Mouse (Mus musculus): ENCODE data around the gene Gpr18.

The Gpr18 gene

GRCm38 (mm10) chr14:121915621-121916020 lies at the start of gene Gpr18:
Gene Gpr18, minus strand, starts transcription at chr14:121915781.
- in situ Hi-C loops (cut with MboI, MseI): no loop called here

- in situ Hi-C loops (cut with MboI, MseI): no loop called here
Measured at GRCm38 (mm10) chr14:121964990-121965389, 49.4 kb upstream of the Gpr18 start, which contains the start of gene Gpr183. Gene Gpr183, minus strand, starts transcription at chr14:121965195.

GRCm38 (mm10) chr14:121963942-121964335 lies 48.4 kb upstream of the Gpr18 start:
- in situ Hi-C loops (cut with MboI, MseI): no loop called here

- in situ Hi-C loops (cut with MboI, MseI): no loop called here
Measured at GRCm38 (mm10) chr14:121963251-121963941, 47.8 kb upstream of the Gpr18 start.

GRCm38 (mm10) chr14:121962128-121962890 lies 46.7 kb upstream of the Gpr18 start:
- in situ Hi-C loops (cut with MboI, MseI): no loop called here

- in situ Hi-C loops (cut with MboI, MseI): no loop called here
Measured at GRCm38 (mm10) chr14:121961496-121962127, 46.0 kb upstream of the Gpr18 start.

GRCm38 (mm10) chr14:121960997-121961396 lies 45.4 kb upstream of the Gpr18 start:
- in situ Hi-C loops (cut with MboI, MseI): no loop called here

- in situ Hi-C loops (cut with MboI, MseI): no loop called here
Measured at GRCm38 (mm10) chr14:121960531-121960930, 45.0 kb upstream of the Gpr18 start.

GRCm38 (mm10) chr14:121960031-121960430 lies 44.5 kb upstream of the Gpr18 start:
- in situ Hi-C loops (cut with MboI, MseI): no loop called here

GRCm38 (mm10) chr14:121959538-121959980 lies 44.0 kb upstream of the Gpr18 start:
- in situ Hi-C loops (cut with MboI, MseI): loop anchor here (10.0 kb wide), 1 partner anchor 95 kb away; no protein-coding TSS in a partner anchor

GRCm38 (mm10) chr14:121958751-121959537 lies 43.4 kb upstream of the Gpr18 start:
- in situ Hi-C loops (cut with MboI, MseI): loop anchor here (10.0 kb wide), 1 partner anchor 96 kb away; no protein-coding TSS in a partner anchor

GRCm38 (mm10) chr14:121958041-121958750 lies 42.6 kb upstream of the Gpr18 start:
- in situ Hi-C loops (cut with MboI, MseI): loop anchor here (10.0 kb wide), 1 partner anchor 97 kb away; no protein-coding TSS in a partner anchor

- in situ Hi-C loops (cut with MboI, MseI): loop anchor here (10.0 kb wide), 1 partner anchor 97 kb away; no protein-coding TSS in a partner anchor
Measured at GRCm38 (mm10) chr14:121957176-121957871, 41.7 kb upstream of the Gpr18 start.

- in situ Hi-C loops (cut with MboI, MseI): loop anchor here (10.0 kb wide), 1 partner anchor 99 kb away; no protein-coding TSS in a partner anchor
Measured at GRCm38 (mm10) chr14:121956291-121956690, 40.7 kb upstream of the Gpr18 start.

- in situ Hi-C loops (cut with MboI, MseI): loop anchor here (10.0 kb wide), 1 partner anchor 100 kb away; no protein-coding TSS in a partner anchor
Measured at GRCm38 (mm10) chr14:121955176-121955795, 39.7 kb upstream of the Gpr18 start.

- in situ Hi-C loops (cut with MboI, MseI): loop anchor here (10.0 kb wide), 1 partner anchor 100 kb away; no protein-coding TSS in a partner anchor
Measured at GRCm38 (mm10) chr14:121954608-121955007, 39.0 kb upstream of the Gpr18 start.

GRCm38 (mm10) chr14:121954129-121954528 lies 38.5 kb upstream of the Gpr18 start:
- in situ Hi-C loops (cut with MboI, MseI): loop anchor here (10.0 kb wide), 1 partner anchor 101 kb away; no protein-coding TSS in a partner anchor

- in situ Hi-C loops (cut with MboI, MseI): loop anchor here (10.0 kb wide), 1 partner anchor 103 kb away; no protein-coding TSS in a partner anchor
Measured at GRCm38 (mm10) chr14:121952046-121952400, 36.4 kb upstream of the Gpr18 start.

All from regulatory T cell (primary cell).